Mouse (Mus musculus) large intestine, adult 2 months (tissue): ENCODE results near the gene Pkp1. TPM values are rescaled to one million over a fixed set of nuclear protein-coding genes. Genes with fewer than 3 reads are reported as not detected.

Experiments
- DNase-seq: peaks from one replicate; pipeline ENCODE4 v3.0.0-alpha.2; 2012; ENCODE audit warnings: low read depth, low spot score
- WGBS: fragments of 180-500 bp; shearing (Covaris S2); methylation state at CpG from one replicate; pipeline ENCODE4 v1.1.7; 2018; 5-methylcytosine and 5-hydroxymethylcytosine counted together
- polyA plus RNA-seq: library from polyadenylated mRNA; depleted of rRNA; stranded (reverse); fragments of >200 nt; gene quantifications from 2 replicates; pipeline ENCODE4 v1.2.3, GENCODE M21; 2012; rRNA removed

The Pkp1 gene
- polyA plus RNA-seq, 1 experiment: 15.1 TPM

- no peak for DNase-seq
These were observed 83.1 kb downstream of the Pkp1 start, which contains the start of gene Tnnt2 for GRCm38 (mm10) chr1:135835716-135836483. TSS of gene Tnnt2 (plus strand) at chr1:135836354.

GRCm38 (mm10) chr1:135834983-135835382, 84.0 kb downstream of the Pkp1 start:
- DNase-seq: no peak
- WGBS: 75% methylated on average over 8 of the region's 8 CpGs

More at GRCm38 (mm10) chr1:135835716-135836483, 83.1 kb downstream of the Pkp1 start, which contains the start of gene Tnnt2:
- 33% methylated on average over 9 of the region's 9 CpGs for WGBS

- DNase-seq: no peak
- 63% methylated on average over 6 of the region's 6 CpGs for whole genome bisulfite sequencing
These were observed 84.7 kb downstream of the Pkp1 start for GRCm38 (mm10) chr1:135834206-135834859.

GRCm38 (mm10) chr1:135828918-135829317, 90.1 kb downstream of the Pkp1 start:
- DNase-seq: no peak
- WGBS: 8% methylated on average over 1 of the region's 1 CpGs

GRCm38 (mm10) chr1:135821780-135822179, 97.2 kb downstream of the Pkp1 start:
- WGBS: 39% methylated on average over 7 of the region's 7 CpGs
- no peak for DNase-seq

Other genes starting within 250 kb of the Pkp1 start
- gene Csrp1, start 199.1 kb downstream of the Pkp1 start, polyA plus RNA-seq: 380 and 490 TPM in 2 replicates
- 14.4 and 16.7 TPM in 2 replicates for gene Phlda3, start 153.1 kb downstream of the Pkp1 start, polyA plus RNA-seq
- gene Tnni1, start 139.8 kb downstream of the Pkp1 start, polyA plus RNA-seq: 0.66 and 1.3 TPM in 2 replicates
- 281 and 293 TPM in 2 replicates for gene Lad1, start 100.6 kb downstream of the Pkp1 start, polyA plus RNA-seq
- 1.9 and 2.3 TPM in 2 replicates for gene Tnnt2, start 82.9 kb downstream of the Pkp1 start, polyA plus RNA-seq
- 0.16 TPM in 1 of 2 replicates, not detected in the other for gene Igfn1, start 87.1 kb upstream of the Pkp1 start, polyA plus RNA-seq
- 23.1 and 28.7 TPM in 2 replicates for gene Tmem9, start 88.9 kb upstream of the Pkp1 start, polyA plus RNA-seq
- not detected in 2 replicates for gene Ascl5, start 131.6 kb upstream of the Pkp1 start, polyA plus RNA-seq
- 2.9 and 3.3 TPM in 2 replicates for gene Cacna1s, start 133.5 kb upstream of the Pkp1 start, polyA plus RNA-seq
- gene Kif21b, start 212.2 kb upstream of the Pkp1 start, polyA plus RNA-seq: 13.6 and 22.5 TPM in 2 replicates